Mouse (Mus musculus) CH12.LX (cell line): ENCODE measurements around the gene Ctdspl. TPM values are rescaled to one million over a fixed set of nuclear protein-coding genes. Genes with fewer than 3 reads are reported as not detected.

Experiments used
- DNase-seq: peaks from one replicate; pipeline ENCODE4 v3.0.0-alpha.2; 2013; ENCODE audit errors: extremely low read depth
- H3K27ac ChIP-seq: 2 replicates; pipeline ENCODE4 v1.5.1; 2012; ENCODE audit warnings: low read depth, mild to moderate bottlenecking, control low read depth, moderate library complexity; ENCODE audit not compliant: insufficient read depth
- H3K27me3 ChIP-seq: replicated peaks from 2 replicates; pipeline ENCODE3; 2012; ENCODE audit warnings: inconsistent platforms
- H3K36me3 ChIP-seq, 2 experiments: replicated peaks in 1 of 2; 2 replicates each; pipeline versions ENCODE3 to v1.6.1; 2012; ENCODE audit warnings: inconsistent platforms in 1 of 2, low read length in 1 of 2, mild to moderate bottlenecking in 1 of 2, mixed read lengths in 1 of 2, moderate library complexity in 1 of 2; ENCODE audit not compliant: control insufficient read depth in 1 of 2, insufficient read depth in 1 of 2
- H3K4me1 ChIP-seq, 2 experiments: 2 replicates each; pipeline ENCODE4 v1.6.1; 2012; ENCODE audit warnings: inconsistent platforms in 1 of 2, moderate library complexity in 1 of 2; ENCODE audit not compliant: insufficient read depth in 2 of 2, control insufficient read depth in 1 of 2
- H3K4me2 ChIP-seq: 2 replicates; pipeline ENCODE4 v1.6.1; 2012; ENCODE audit warnings: low read depth, mild to moderate bottlenecking, control low read depth; ENCODE audit not compliant: poor library complexity, insufficient read depth, severe bottlenecking
- H3K4me3 ChIP-seq, 3 experiments: fragments of 150-350 bp in 1 of 3; sonication (generic) in 1 of 3; replicated peaks in 1 of 3; 2 replicates each; pipeline versions ENCODE3 to v1.5.1; 2011 to 2012; ENCODE audit warnings: low read depth in 2 of 3, low read length in 2 of 3, mild to moderate bottlenecking in 2 of 3, moderate library complexity in 2 of 3, control low read depth in 1 of 3, improper control_type of control experiment in 1 of 3, inconsistent platforms in 1 of 3, mixed read lengths in 1 of 3; ENCODE audit not compliant: poor library complexity in 1 of 3
- H3K79me2 ChIP-seq: replicated peaks from 2 replicates; pipeline ENCODE4 v1.6.1; 2012; ENCODE audit warnings: mild to moderate bottlenecking, moderate library complexity; ENCODE audit not compliant: control insufficient read depth, poor library complexity, insufficient read depth, severe bottlenecking; ENCODE audit errors: extremely low read depth
- H3K9ac ChIP-seq: 2 replicates; pipeline ENCODE4 v1.6.1; 2012; ENCODE audit warnings: low read depth, mild to moderate bottlenecking, control low read depth, moderate library complexity; ENCODE audit not compliant: insufficient read depth
- H3K9me3 ChIP-seq: replicated peaks from 2 replicates; pipeline ENCODE3; 2012; ENCODE audit warnings: low read length, inconsistent platforms, mixed read lengths
- BHLHE40 ChIP-seq: IDR thresholded peaks from 2 replicates; pipeline ENCODE4 v1.6.1; 2011; ENCODE audit warnings: mild to moderate bottlenecking, low read depth, low read length, improper control_type of control experiment
- CHD1 ChIP-seq: IDR thresholded peaks from 2 replicates; pipeline ENCODE4 v1.6.1; 2012; ENCODE audit warnings: low read depth, low read length, improper control_type of control experiment, inconsistent platforms
- CTCF ChIP-seq, 2 experiments: IDR thresholded peaks in 1 of 2; conservative IDR thresholded peaks in 1 of 2; 2 replicates each; pipeline ENCODE4 v1.5.1; 2011 to 2012; ENCODE audit warnings: low read depth in 2 of 2, low read length in 2 of 2, improper control_type of control experiment in 1 of 2, inconsistent platforms in 1 of 2, mild to moderate bottlenecking in 1 of 2, moderate library complexity in 1 of 2
- EP300 ChIP-seq: IDR thresholded peaks from 2 replicates; pipeline ENCODE4 v1.6.1; 2011; ENCODE audit warnings: low read length, improper control_type of control experiment
- ETS1 ChIP-seq: conservative IDR thresholded peaks from 2 replicates; pipeline ENCODE4 v1.6.1; 2012; ENCODE audit warnings: low read depth, mild to moderate bottlenecking, inconsistent platforms, low read length, improper control_type of control experiment, moderate library complexity
- GABPA ChIP-seq: IDR thresholded peaks from 2 replicates; pipeline ENCODE4 v1.6.1; 2012; ENCODE audit warnings: low read depth, low read length, improper control_type of control experiment, inconsistent platforms; ENCODE audit not compliant: insufficient replicate concordance
- HCFC1 ChIP-seq: IDR thresholded peaks from 2 replicates; pipeline ENCODE4 v1.6.1; 2012; ENCODE audit warnings: low read depth, mild to moderate bottlenecking, inconsistent platforms, low read length, improper control_type of control experiment
- IRF4 ChIP-seq: IDR thresholded peaks from 2 replicates; pipeline ENCODE4 v1.6.1; 2014; ENCODE audit warnings: low read depth, mild to moderate bottlenecking, inconsistent platforms, low read length, improper control_type of control experiment
- JUND ChIP-seq: conservative IDR thresholded peaks from 2 replicates; pipeline ENCODE4 v1.6.1; 2011; ENCODE audit warnings: low read depth, low read length, improper control_type of control experiment
- MAFK ChIP-seq: IDR thresholded peaks from 2 replicates; pipeline ENCODE4 v1.6.1; 2011; ENCODE audit warnings: low read length, improper control_type of control experiment; ENCODE audit not compliant: insufficient replicate concordance
- MAX ChIP-seq: IDR thresholded peaks from 2 replicates; pipeline ENCODE4 v1.6.1; 2011; ENCODE audit warnings: low read length, improper control_type of control experiment
- MXI1 ChIP-seq: IDR thresholded peaks from 2 replicates; pipeline ENCODE4 v1.6.1; 2011; ENCODE audit warnings: mild to moderate bottlenecking, low read depth, low read length, improper control_type of control experiment
- NELFE ChIP-seq: IDR thresholded peaks from 2 replicates; pipeline ENCODE4 v1.6.1; 2011; ENCODE audit warnings: low read depth, low read length, improper control_type of control experiment
- PAX5 ChIP-seq: IDR thresholded peaks from 2 replicates; pipeline ENCODE4 v1.6.1; 2012; ENCODE audit warnings: low read length, inconsistent platforms, mixed read lengths
- POLR2A ChIP-seq: IDR thresholded peaks from 2 replicates; pipeline ENCODE4 v1.6.1; 2011; ENCODE audit warnings: low read depth, mild to moderate bottlenecking, improper control_type of control experiment, low read length
- RCOR1 ChIP-seq: conservative IDR thresholded peaks from 2 replicates; pipeline ENCODE4 v1.6.1; 2012; ENCODE audit warnings: low read depth, mild to moderate bottlenecking, inconsistent platforms, low read length, improper control_type of control experiment
- SMC3 ChIP-seq: IDR thresholded peaks from 2 replicates; pipeline ENCODE4 v1.6.1; 2011; ENCODE audit warnings: low read depth, low read length, improper control_type of control experiment
- TBP ChIP-seq: conservative IDR thresholded peaks from 2 replicates; pipeline ENCODE4 v1.6.1; 2011; ENCODE audit warnings: low read depth, low read length, improper control_type of control experiment
- TCF12 ChIP-seq: IDR thresholded peaks from 2 replicates; pipeline ENCODE4 v1.6.1; 2014; ENCODE audit warnings: low read depth, mild to moderate bottlenecking, inconsistent platforms, low read length, improper control_type of control experiment
- UBTF ChIP-seq: IDR thresholded peaks from 2 replicates; pipeline ENCODE4 v1.6.1; 2012; ENCODE audit warnings: low read depth, mild to moderate bottlenecking, inconsistent platforms, low read length, improper control_type of control experiment, moderate library complexity
- USF1 ChIP-seq: IDR thresholded peaks from 2 replicates; pipeline ENCODE4 v1.6.1; 2014; ENCODE audit warnings: low read depth, mild to moderate bottlenecking, inconsistent platforms, low read length, improper control_type of control experiment
- USF2 ChIP-seq: conservative IDR thresholded peaks from 2 replicates; pipeline ENCODE4 v1.6.1; 2011; ENCODE audit warnings: low read depth, low read length, improper control_type of control experiment
- ZNF384 ChIP-seq: IDR thresholded peaks from 2 replicates; pipeline ENCODE4 v1.6.1; 2012; ENCODE audit warnings: low read depth, low read length, improper control_type of control experiment, inconsistent platforms
- dilution Hi-C: fragments of 300-500 bp; cut with MboI; formaldehyde crosslinking; loops from 2 replicates; pipeline ENCODE4 v1.14.3; 2020; ENCODE audit warnings: low sequenced_read_pairs; ENCODE audit not compliant: extremely low pct_unique_long_range_greater_than_20kb, extremely low pct_ligation_motif_present
- in situ Hi-C: fragments of 300-500 bp; cut with MboI; formaldehyde crosslinking; loops from 3 replicates; pipeline ENCODE4 v1.14.3; 2019; ENCODE audit warnings: low sequenced_read_pairs, low pct_ligation_motif_present, low pct_unique_long_range_greater_than_20kb, mixed read lengths
- polyA plus RNA-seq: library from polyadenylated mRNA; unstranded; fragments of >175 nt; gene quantifications from 2 replicates; pipeline ENCODE4 v1.2.1, GENCODE M21; 2012; ENCODE audit warnings: low read depth; ENCODE audit not compliant: insufficient read length
- total RNA-seq, 2 experiments: library from RNA; depleted of rRNA; stranded (reverse); fragments of 300-350 nt in 1 of 2; fragments of >200 nt in 1 of 2; gene quantifications; 2 replicates each; pipeline ENCODE4 v1.2.3; 2012 to 2014

Ctdspl gene
- total and polyA plus RNA-seq, 3 experiments = not detected

- Histone ChIP-seq H3K9me3 (no peaks in the 10 kb centered on the region), H3K79me2 (no peaks in the 10 kb centered on the region), H3K36me3 (no peaks in the 10 kb centered on the region), H3K4me1 (no peaks in the 10 kb centered on the region), H3K9ac (no peak overlapping the region), H3K27me3 (peaks cover 79% of the 10 kb centered on the region), H3K4me3 (no peak overlapping the region), H3K27ac (no peak overlapping the region), H3K4me2 (no peak overlapping the region)
- in situ Hi-C loops (no loop called here), dilution Hi-C loops (no loop called here)
- TF ChIP-seq CHD1 (no peak), EP300 (no peak), ZNF384 (no peak), MAX (no peak), TBP (no peak), TCF12 (no peak), MAFK (no peak), UBTF (no peak), JUND (no peak), USF1 (no peak), IRF4 (no peak), ETS1 (no peak)
- DNase-seq = no peak
Measured at GRCm38 (mm10) chr9:119027337-119027736, 101.1 kb downstream of the Ctdspl start.

DNA sequence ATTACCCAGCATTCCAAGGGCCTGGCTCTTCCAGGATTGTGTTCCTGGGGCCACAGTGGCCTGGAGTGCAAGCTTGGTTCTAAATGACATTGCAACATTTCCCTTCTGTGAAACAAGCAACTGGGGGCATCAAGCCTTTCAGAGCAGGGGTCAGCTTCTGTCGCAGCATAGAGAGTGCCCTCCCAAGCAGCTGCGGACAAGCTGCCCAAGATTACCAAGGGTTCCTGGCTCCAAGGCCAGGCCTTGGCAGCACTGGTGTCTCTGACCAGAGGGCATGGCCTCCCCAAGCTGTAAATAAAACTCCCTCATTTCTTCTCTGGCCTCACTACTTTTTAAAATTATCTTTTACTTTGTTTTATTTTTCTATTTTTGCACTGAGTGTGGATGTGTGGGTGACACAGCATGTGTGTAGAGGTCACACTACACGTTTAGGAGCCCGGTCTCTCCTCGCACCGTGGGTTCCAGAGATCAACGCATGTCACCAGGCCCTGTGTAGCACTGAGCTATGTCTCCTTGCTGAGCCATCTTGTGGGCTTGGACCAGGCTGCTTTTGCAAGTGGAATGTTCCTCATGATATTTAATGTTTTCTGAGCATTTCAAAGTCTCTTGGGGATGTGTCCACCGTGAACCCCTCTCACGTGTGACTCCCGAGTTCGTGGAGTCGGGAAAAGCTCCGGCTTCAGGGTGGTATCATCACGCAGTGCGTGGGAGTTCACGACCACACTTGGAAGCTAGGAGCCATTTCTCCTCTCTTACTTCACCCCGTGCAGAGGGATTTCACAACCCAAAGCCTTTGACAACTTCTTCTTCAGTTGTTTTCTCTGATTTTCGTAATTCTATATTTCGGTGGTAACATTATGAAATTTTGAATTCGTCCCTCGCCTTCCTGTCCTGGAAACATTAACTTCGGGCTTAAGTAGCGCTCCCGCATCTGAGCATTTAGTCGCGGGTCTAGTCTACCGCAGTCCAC lies 102.3 kb downstream of the Ctdspl start:
- dilution Hi-C loops = no loop called here
- TF ChIP-seq BHLHE40 (no peak), ETS1 (no peak), UBTF (no peak), GABPA (no peak), NELFE (no peak), ZNF384 (no peak), MXI1 (no peak), PAX5 (no peak), MAFK (no peak), CTCF (conservative IDR thresholded peaks at IDR 0.05 in 1 of 2, IDR thresholded peaks at IDR 0.05 in 1 of 2; ENCODE audit: low read depth in 2 of 2, low read length in 2 of 2) (no peak), TBP (no peak), USF2 (no peak), USF1 (no peak), SMC3 (no peak), EP300 (no peak), HCFC1 (no peak), JUND (no peak), RCOR1 (no peak), POLR2A (no peak), TCF12 (no peak)

More for the DNA sequence above, 102.3 kb downstream of the Ctdspl start:
- no peak for DNase-seq
- in situ Hi-C loops = no loop called here
- H3K36me3 ChIP-seq = no peaks in the 10 kb centered on the region
- peaks cover 80% of the 10 kb centered on the region for H3K27me3 ChIP-seq
- H3K79me2 ChIP-seq = no peaks in the 10 kb centered on the region
- H3K27ac ChIP-seq = no peak overlapping the region
- no peak overlapping the region for H3K4me2 ChIP-seq
- H3K9ac ChIP-seq = no peak overlapping the region
- H3K4me1 ChIP-seq = no peaks in the 10 kb centered on the region
- no peaks in the 10 kb centered on the region for H3K9me3 ChIP-seq
- no peak overlapping the region for H3K4me3 ChIP-seq
